Mouse (Mus musculus) stomach, postnatal 0 days (tissue): ENCODE results near the gene Nars2. TPM values are rescaled to one million over a fixed set of nuclear protein-coding genes. Genes with fewer than 3 reads are reported as not detected.

Experiments used
- ATAC-seq: fragments of 200-750 bp; cut with Nextera tagmentation; 2 replicates; pipeline ENCODE4 v1.8.0; 2017; ENCODE audit not compliant: low FRiP score, low TSS enrichment
- DNase-seq: peaks from one replicate; pipeline ENCODE4 v3.0.0-alpha.2; 2016; ENCODE audit warnings: low spot score
- H3K27ac ChIP-seq: fragments of 300-500 bp; sonication (generic); replicated peaks from 2 replicates; pipeline ENCODE4 v1.5.1; 2014; ENCODE audit warnings: mild to moderate bottlenecking, control low read depth
- H3K27me3 ChIP-seq: fragments of 300-500 bp; sonication (generic); 2 replicates; pipeline ENCODE4 v1.6.1; 2014; ENCODE audit warnings: low read length; ENCODE audit not compliant: control insufficient read depth, insufficient read depth
- H3K36me3 ChIP-seq: fragments of 300-500 bp; sonication (generic); 2 replicates; pipeline ENCODE4 v1.6.1; 2014; ENCODE audit warnings: low read length, mixed read lengths; ENCODE audit not compliant: control insufficient read depth, insufficient read depth
- H3K4me1 ChIP-seq: fragments of 300-500 bp; sonication (generic); replicated peaks from 2 replicates; pipeline ENCODE4 v1.6.1; 2014; ENCODE audit warnings: antibody characterized with exemption; ENCODE audit not compliant: control insufficient read depth, insufficient read depth
- H3K4me2 ChIP-seq: fragments of 300-500 bp; sonication (generic); replicated peaks from 2 replicates; pipeline ENCODE4 v1.6.1; 2014; ENCODE audit warnings: low read depth, mild to moderate bottlenecking, control low read depth, moderate library complexity
- H3K4me3 ChIP-seq: fragments of 300-500 bp; sonication (generic); 2 replicates; pipeline ENCODE4 v1.5.1; 2014; ENCODE audit warnings: low read depth, low read length, control low read depth
- H3K9ac ChIP-seq: fragments of 300-500 bp; sonication (generic); 2 replicates; pipeline ENCODE4 v1.6.1; 2014; ENCODE audit warnings: mild to moderate bottlenecking, low read length, control low read depth, mixed read lengths
- H3K9me3 ChIP-seq: fragments of 300-500 bp; sonication (generic); 2 replicates; pipeline ENCODE4 v1.6.1; 2016; ENCODE audit warnings: low read length; ENCODE audit not compliant: control insufficient read depth
- CTCF ChIP-seq: IDR thresholded peaks from 2 replicates; pipeline ENCODE4 v1.5.1; 2016; ENCODE audit warnings: antibody characterized with exemption, low read depth, mild to moderate bottlenecking, moderate library complexity
- EP300 ChIP-seq: optimal IDR thresholded peaks from 2 replicates; pipeline ENCODE3; 2016; ENCODE audit warnings: antibody characterized with exemption
- WGBS: fragments of 180-500 bp; shearing (Covaris S2); extraction: QIAGEN DNeasy Blood & Tissue Kit; methylation state at CpG from one replicate; pipeline ENCODE4 v1.1.7; 2014; 5-methylcytosine and 5-hydroxymethylcytosine counted together
- polyA plus RNA-seq: library from polyadenylated mRNA; unstranded; fragments of >200 nt; fragmentation: Nextera tagmentation; extraction: Ambion mirVana; gene quantifications from 2 replicates; pipeline ENCODE4 v1.2.1, GENCODE M21; 2015

Nars2 gene
- polyA plus RNA-seq, 1 experiment from 2014 or later, result 14.5 TPM

DNA sequence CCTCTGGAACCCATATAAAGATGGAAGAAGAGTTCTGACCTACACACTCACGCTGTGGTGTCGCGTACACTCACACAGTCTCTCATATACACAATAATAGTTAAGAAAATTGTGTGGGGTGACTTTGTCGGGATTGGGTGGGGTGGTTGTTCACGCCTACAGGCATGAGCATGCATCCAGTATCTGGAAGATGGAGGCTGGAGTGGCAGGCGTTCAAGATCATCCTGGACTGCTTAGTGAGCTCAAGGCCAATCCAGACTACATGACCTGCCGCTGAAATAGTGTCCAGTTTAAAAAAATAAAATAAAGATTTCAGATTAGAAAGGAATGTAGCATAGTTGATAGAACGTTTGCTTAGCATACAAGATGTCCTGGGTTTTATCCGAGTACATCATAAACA, 132.3 kb downstream of the Nars2 start:
- ATAC-seq, result no peak
- H3K36me3 ChIP-seq, result no peaks in the 10 kb centered on the region
- no peak for TF ChIP-seq CTCF
- no peak for TF ChIP-seq EP300
- H3K4me2 ChIP-seq, result peak overlapping the region; percentile 80
- no peaks in the 10 kb centered on the region for H3K27me3 ChIP-seq
- no peak for DNase-seq
- H3K27ac ChIP-seq, result peak overlapping the region; percentile 98
- no peaks in the 10 kb centered on the region; the same call in 1 of the 2 replicates for H3K4me1 ChIP-seq
- H3K9ac ChIP-seq, result no peak overlapping the region
- H3K4me3 ChIP-seq, result no peak overlapping the region
- no peaks in the 10 kb centered on the region for H3K9me3 ChIP-seq
- WGBS, result 64% methylated on average over 9 of the region's 9 CpGs

DNA sequence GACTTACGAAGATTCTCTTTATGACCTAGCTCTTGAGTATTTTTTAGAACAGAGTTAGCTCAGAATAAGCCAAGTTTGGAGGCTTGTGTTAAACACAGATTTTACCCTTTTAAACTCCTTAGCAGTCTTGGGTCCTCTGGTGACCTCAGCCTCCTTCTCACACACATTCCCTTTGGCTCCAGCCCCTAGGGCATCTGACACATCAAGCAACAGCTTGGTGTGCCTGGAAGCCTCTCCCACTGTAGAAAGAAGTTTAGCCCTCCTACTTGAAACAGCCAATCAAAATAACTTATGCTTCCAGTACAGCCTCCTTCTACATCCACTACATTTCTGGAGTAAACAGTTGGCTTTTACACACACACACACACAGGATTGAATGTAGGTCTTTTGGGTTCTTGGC, 132.9 kb downstream of the Nars2 start:
- no peak overlapping the region for H3K4me2 ChIP-seq
- H3K4me1 ChIP-seq, result no peaks in the 10 kb centered on the region; the same call in 1 of the 2 replicates
- no peak overlapping the region for H3K9ac ChIP-seq
- no peak for TF ChIP-seq EP300
- no peak for TF ChIP-seq CTCF
- H3K9me3 ChIP-seq, result no peaks in the 10 kb centered on the region
- WGBS, result 63% methylated on average over 1 of the region's 1 CpGs
- H3K36me3 ChIP-seq, result no peaks in the 10 kb centered on the region
- no peak for ATAC-seq
- H3K27ac ChIP-seq, result no peak overlapping the region
- no peak for DNase-seq
- no peak overlapping the region for H3K4me3 ChIP-seq
- H3K27me3 ChIP-seq, result no peaks in the 10 kb centered on the region

DNA sequence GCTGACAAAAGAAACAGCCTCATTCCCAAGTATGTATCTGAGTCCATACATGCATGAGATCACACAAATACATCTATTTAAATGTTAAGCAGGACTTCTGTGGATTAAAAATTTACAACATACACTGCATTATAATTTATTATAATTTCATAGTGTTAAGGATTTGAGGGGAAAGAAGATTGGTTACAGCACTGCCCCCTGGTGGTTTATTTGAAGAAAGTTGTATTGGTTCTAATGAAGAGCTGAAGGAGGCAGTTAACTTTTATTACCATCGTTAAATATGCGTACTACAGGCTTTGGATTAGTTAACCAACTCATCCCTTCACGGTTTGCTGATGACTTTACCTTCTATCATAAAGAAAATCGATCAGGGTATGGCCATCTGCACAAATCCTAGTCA, 134.0 kb downstream of the Nars2 start:
- no peak for DNase-seq
- no peaks in the 10 kb centered on the region for H3K36me3 ChIP-seq
- TF ChIP-seq EP300 (no peak), CTCF (peak; percentile 76)
- no peak overlapping the region for H3K27ac ChIP-seq
- H3K9me3 ChIP-seq, result no peaks in the 10 kb centered on the region
- H3K4me2 ChIP-seq, result no peak overlapping the region
- no peak overlapping the region for H3K4me3 ChIP-seq
- 17% methylated on average over 4 of the region's 4 CpGs for WGBS
- H3K4me1 ChIP-seq, result no peaks in the 10 kb centered on the region; the same call in 1 of the 2 replicates
- no peaks in the 10 kb centered on the region for H3K27me3 ChIP-seq
- H3K9ac ChIP-seq, result no peak overlapping the region
- no peak for ATAC-seq

DNA sequence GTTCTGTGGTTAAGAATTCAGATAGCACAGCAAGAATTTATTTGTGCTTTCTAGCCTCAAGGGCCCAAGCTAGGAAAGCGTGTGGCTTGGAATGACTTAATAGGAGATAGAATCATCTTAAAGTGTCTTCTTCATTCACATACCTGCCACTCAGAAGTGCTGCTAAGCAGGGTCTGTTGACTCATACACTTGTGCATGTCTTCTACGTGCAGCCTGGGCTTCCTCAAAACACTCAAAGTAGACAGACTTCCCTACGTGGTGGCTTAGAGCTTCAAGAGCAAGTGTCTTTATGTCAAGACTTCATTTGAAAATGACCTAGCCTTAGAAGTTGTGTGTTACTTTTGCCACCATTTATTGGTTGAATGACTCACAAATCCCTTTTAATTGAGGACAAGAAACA, 142.9 kb downstream of the Nars2 start:
- Histone ChIP-seq H3K27me3 (no peaks in the 10 kb centered on the region), H3K9ac (no peak overlapping the region), H3K36me3 (no peaks in the 10 kb centered on the region), H3K4me2 (no peak overlapping the region), H3K4me1 (no peaks in the 10 kb centered on the region), H3K9me3 (no peaks in the 10 kb centered on the region), H3K27ac (no peak overlapping the region), H3K4me3 (no peak overlapping the region)
- no peak for DNase-seq
- ATAC-seq, result no peak
- WGBS, result 69% methylated on average over 3 of the region's 3 CpGs
- no peak for TF ChIP-seq EP300
- TF ChIP-seq CTCF, result no peak

DNA sequence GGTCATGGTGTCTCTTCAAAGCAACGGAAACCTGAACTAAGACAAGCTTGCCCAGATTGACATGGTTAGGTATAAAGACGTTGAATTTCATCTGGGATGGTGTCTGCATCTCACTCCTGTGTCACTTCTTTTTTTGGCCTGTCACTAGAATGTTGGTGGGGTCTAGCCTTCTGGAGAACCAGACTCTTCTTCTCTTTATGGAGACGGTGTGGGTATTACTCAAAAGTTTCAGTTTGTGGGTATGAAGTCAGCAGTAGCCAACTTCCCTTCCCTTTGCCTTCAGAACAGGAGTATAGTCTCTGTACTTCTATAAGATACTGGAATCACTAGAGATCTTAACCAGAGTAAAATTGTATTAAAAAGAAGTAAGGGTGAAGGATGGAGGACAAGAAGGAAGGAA, 156.8 kb downstream of the Nars2 start:
- H3K9me3 ChIP-seq, result no peaks in the 10 kb centered on the region
- H3K27ac ChIP-seq, result no peak overlapping the region
- no peaks in the 10 kb centered on the region for H3K4me1 ChIP-seq
- H3K27me3 ChIP-seq, result no peaks in the 10 kb centered on the region
- WGBS, result 94% methylated on average over 3 of the region's 3 CpGs
- H3K4me3 ChIP-seq, result no peak overlapping the region
- no peak overlapping the region for H3K4me2 ChIP-seq
- H3K36me3 ChIP-seq, result no peaks in the 10 kb centered on the region
- H3K9ac ChIP-seq, result no peak overlapping the region
- TF ChIP-seq EP300, result no peak
- no peak for TF ChIP-seq CTCF
- DNase-seq, result no peak
- no peak for ATAC-seq

Other genes starting within 250 kb of the Nars2 start
- gene Gab2, start 130.1 kb downstream of the Nars2 start, polyA plus RNA-seq, result 3.2 and 3.4 TPM in 2 replicates